In genomic region chr12:98269791-98270745, GRCm38 (mm10) we compare ENCODE assay signal across 12 mouse cellular contexts. TPM values are rescaled to one million over a fixed set of nuclear protein-coding genes. Genes with fewer than 3 reads are reported as not detected.
DNase-seq lines count a peak whose midpoint lies in the region; ATAC-seq and TF ChIP-seq lines count a peak whose summit lies in the region.
"Had no signal": no experiment of that assay in that cellular context is flagged by ENCODE, and none has a peak within 500 bp of the region (broad histone marks: within the 10 kb centered on the region; RNA-seq: fewer than 3 reads in every experiment).

No protein-coding gene starts in this region.

- H3K36me3 ChIP-seq in heart, postnatal 0 days (replicated peaks; ENCODE audit: control insufficient read depth, insufficient read depth, low read length): no peaks in the 10 kb centered on the region
- no peaks in the 10 kb centered on the region for H3K36me3 ChIP-seq in intestine, embryonic 16.5 days (ENCODE audit: control insufficient read depth, insufficient read depth, low read length)

- peak overlapping the region; percentile 22 for H3K4me3 ChIP-seq in heart, postnatal 0 days (ENCODE audit: low read depth, low read length)
- no peak overlapping the region for H3K4me3 ChIP-seq in intestine, embryonic 16.5 days (ENCODE audit: low read length)

- ATAC-seq in heart, postnatal 0 days (ENCODE audit: insufficient read depth, low read depth): no peak
- peak; percentile 72 for ATAC-seq in CD4-positive, CD25-positive, alpha-beta regulatory T cell, adult 4 months
- peak; percentile 73 for ATAC-seq in inflammation-experienced regulatory T-cells, adult 6 months
- peak; percentile 56 for ATAC-seq in neutrophil, adult 5-6 weeks (ENCODE audit: extremely low read depth, insufficient number of reproducible peaks, low FRiP score, poor library complexity, severe bottlenecking)
- ATAC-seq in intestine, embryonic 16.5 days: no peak

- H3K4me2 ChIP-seq in heart, postnatal 0 days (ENCODE audit: low read depth, low read length): peak overlapping the region; percentile 49
- H3K4me2 ChIP-seq in intestine, embryonic 16.5 days (ENCODE audit: low read depth, low read length): no peak overlapping the region

- no peaks in the 10 kb centered on the region for H3K27me3 ChIP-seq in heart, postnatal 0 days (ENCODE audit: control insufficient read depth, insufficient read depth, low read length)
- H3K27me3 ChIP-seq in intestine, embryonic 16.5 days (replicated peaks; ENCODE audit: control insufficient read depth, insufficient read depth, low read length): no peaks in the 10 kb centered on the region

- intact Hi-C loops in heart, postnatal 25 days (cut with DNase I): loop anchor here (10.0 kb wide), 1 partner anchor 355 kb away; the partner anchor contains the start of gene Spata7

- no peak overlapping the region for H3K27ac ChIP-seq in heart, postnatal 0 days (ENCODE audit: low read depth)
- H3K27ac ChIP-seq in intestine, embryonic 16.5 days (ENCODE audit: low read length): no peak overlapping the region

- H3K9me3 ChIP-seq in heart, postnatal 0 days (replicated peaks; ENCODE audit: control insufficient read depth, low read length): no peaks in the 10 kb centered on the region
- no peaks in the 10 kb centered on the region for H3K9me3 ChIP-seq in intestine, embryonic 16.5 days (ENCODE audit: control insufficient read depth, low read length)

- no peak for DNase-seq in heart, postnatal 0 days (ENCODE audit: low spot score)
- DNase-seq in heart, postnatal 25 days (ENCODE audit: low spot score): no peak
- no peak for DNase-seq in cerebellum, adult 18-20 months
- DNase-seq in layer of hippocampus, postnatal 14 days (ENCODE audit: low spot score in 2 of 2): no peak
- DNase-seq: cerebellum, adult 2 months; gastrocnemius, postnatal 36 days; left cerebral cortex, postnatal 4 days; retina, postnatal 1 day had no signal

- H3K4me1 ChIP-seq in heart, postnatal 0 days (ENCODE audit: control insufficient read depth, insufficient read depth): no peaks in the 10 kb centered on the region
- no peaks in the 10 kb centered on the region for H3K4me1 ChIP-seq in intestine, embryonic 16.5 days (ENCODE audit: control insufficient read depth, insufficient read depth, low read length)

- H3K9ac ChIP-seq in heart, postnatal 0 days (replicated peaks; ENCODE audit: low read depth, low read length): no peak overlapping the region
- H3K9ac ChIP-seq in intestine, embryonic 16.5 days (ENCODE audit: low read depth, low read length): no peak overlapping the region

- 48% methylated on average over 17 of the region's 17 CpGs for WGBS in heart, postnatal 0 days
- WGBS in intestine, embryonic 16.5 days: 62% methylated on average over 17 of the region's 17 CpGs

- no peak for TF ChIP-seq EP300 in heart, postnatal 0 days (IDR thresholded peaks at IDR 0.05; ENCODE audit: low read depth)

- TF ChIP-seq CTCF in heart, postnatal 0 days (IDR thresholded peaks at IDR 0.05; ENCODE audit: low read depth): no peak

RNA-seq across cellular contexts. Expression of gene Gpr65, which starts 1.6 kb away (rescaled TPM):
- 0.15 and 1.1 TPM in 2 replicates for total RNA-seq in heart, postnatal 0 days (2014; rRNA removed; ENCODE audit: low replicate concordance)
- polyA plus RNA-seq in heart, postnatal 0 days (2015; fragmentation: Nextera tagmentation; extraction: Ambion mirVana): 0.85 and 0.92 TPM in 2 replicates
- total RNA-seq in heart, postnatal 25 days (2021): under 1 TPM; 0.68 to 0.73 TPM
- 10 to 100 TPM; 55.8 to 64.6 TPM for polyA plus RNA-seq in CD4-positive, CD25-positive, alpha-beta regulatory T cell, adult 4 months (2017; shearing (Covaris generic))
- 10 to 100 TPM; 54.3 to 60.4 (median 55.9) TPM for polyA plus RNA-seq in inflammation-experienced regulatory T-cells, adult 6 months (2017; shearing (Covaris generic))
- total RNA-seq in neutrophil, adult 5-6 weeks (2017): 37.0 and 37.6 TPM in 2 replicates
- total RNA-seq in layer of hippocampus, postnatal 14 days (2021): under 1 TPM in 1 of 2 experiments, not detected in 1; 0.16 TPM
- polyA plus RNA-seq in intestine, embryonic 16.5 days (2015; fragmentation: Nextera tagmentation; extraction: Ambion mirVana): 2.4 and 2.6 TPM in 2 replicates

RNA-seq across cellular contexts. Expression of gene Galc, which starts 10.8 kb away (rescaled TPM):
- total RNA-seq in heart, postnatal 0 days (2014; rRNA removed; ENCODE audit: low replicate concordance): 10.5 and 10.9 TPM in 2 replicates
- 4.2 and 4.3 TPM in 2 replicates for polyA plus RNA-seq in heart, postnatal 0 days (2015; fragmentation: Nextera tagmentation; extraction: Ambion mirVana)
- 1 to 10 TPM; 6.8 to 8.0 TPM for total RNA-seq in heart, postnatal 25 days (2021)
- 1 to 10 TPM; 2.4 to 3.3 TPM for polyA plus RNA-seq in CD4-positive, CD25-positive, alpha-beta regulatory T cell, adult 4 months (2017; shearing (Covaris generic))
- polyA plus RNA-seq in inflammation-experienced regulatory T-cells, adult 6 months (2017; shearing (Covaris generic)): 1 to 10 TPM; 2.1 to 3.3 (median 2.5) TPM
- total RNA-seq in neutrophil, adult 5-6 weeks (2017): 14.4 and 19.9 TPM in 2 replicates
- total RNA-seq in layer of hippocampus, postnatal 14 days (2021): 10 to 100 TPM; 21.8 to 24.0 TPM
- polyA plus RNA-seq in intestine, embryonic 16.5 days (2015; fragmentation: Nextera tagmentation; extraction: Ambion mirVana): 9.2 and 10.8 TPM in 2 replicates

Comparison
In these comparisons a context has a peak if more than half of its experiments do, and no peak if none do; other contexts are left out.
1. ATAC-seq: peak in CD4-positive, CD25-positive, alpha-beta regulatory T cell, adult 4 months (single experiment), inflammation-experienced regulatory T-cells, adult 6 months (single experiment) and neutrophil, adult 5-6 weeks (single experiment); none in heart, postnatal 0 days (single experiment) and intestine, embryonic 16.5 days (single experiment).
2. RNA of gene Gpr65, which starts 1.6 kb away (total RNA-seq): 37.0 to 37.6 TPM in neutrophil, adult 5-6 weeks; 0.15 to 1.1 TPM in heart, postnatal 0 days, 0.68 to 0.73 TPM in heart, postnatal 25 days and 0.16 TPM in layer of hippocampus, postnatal 14 days; every median in the first group is over 10 times any median in the second.